Mouse (Mus musculus): ENCODE data around the gene Col25a1. TPM values are rescaled to one million over a fixed set of nuclear protein-coding genes. Genes with fewer than 3 reads are reported as not detected.

Col25a1 gene
- total and polyA plus RNA-seq, 2 experiments from 2014 or later: 10.6 to 28.0 TPM

DNA sequence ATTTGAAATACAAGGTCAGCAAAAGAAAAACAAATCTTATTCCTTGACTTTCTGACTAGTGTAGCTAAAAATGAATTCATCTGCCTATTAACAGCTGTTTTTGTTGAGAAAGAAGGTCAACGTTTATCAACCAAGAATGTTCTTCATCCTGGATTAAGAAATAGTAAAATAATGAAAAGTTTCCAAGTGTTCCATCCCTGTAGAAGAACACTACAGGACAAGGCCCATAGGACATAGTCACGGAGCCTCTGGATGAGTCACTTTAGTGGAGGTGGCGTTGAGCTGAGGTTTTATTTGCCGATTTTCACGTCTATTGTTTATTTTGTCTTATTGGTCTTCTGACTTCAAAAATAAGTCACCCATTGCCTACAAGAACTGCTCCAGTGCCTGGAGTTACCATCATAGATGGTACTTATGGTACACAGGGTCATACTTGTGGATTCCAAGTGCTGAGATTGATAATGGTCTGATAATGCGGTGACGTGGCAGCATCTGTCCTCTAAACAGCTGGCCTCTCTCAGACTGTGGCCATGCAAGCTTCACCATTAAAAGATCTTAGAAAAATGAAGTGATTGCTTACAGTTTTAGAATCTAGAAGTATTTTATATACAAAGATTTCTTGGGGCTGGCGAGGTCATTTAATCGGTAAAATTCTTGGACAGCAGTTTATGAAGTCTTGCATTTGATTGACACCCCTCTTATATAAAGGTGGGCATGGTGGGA, 198.7 kb downstream of the Col25a1 start:
- no peak for ATAC-seq (ENCODE audit: low FRiP score)
- H3K4me3 ChIP-seq (ENCODE audit: low read depth, low read length): no peak overlapping the region
- no peaks in the 10 kb centered on the region for H3K36me3 ChIP-seq (ENCODE audit: insufficient read depth, low read length)
- H3K9me3 ChIP-seq (ENCODE audit: low read length): no peaks in the 10 kb centered on the region
- H3K4me2 ChIP-seq (ENCODE audit: low read depth, low read length, poor library complexity, severe bottlenecking): no peak overlapping the region
- no peaks in the 10 kb centered on the region for H3K27me3 ChIP-seq (ENCODE audit: insufficient read depth, low read length)
- no peak for TF ChIP-seq CTCF (IDR thresholded peaks at IDR 0.05)
- no peaks in the 10 kb centered on the region for H3K4me1 ChIP-seq (ENCODE audit: insufficient read depth, low read length)
- WGBS: 96% methylated on average over 9 of the region's 9 CpGs
- DNase-seq (ENCODE audit: low spot score): no peak
- H3K27ac ChIP-seq (ENCODE audit: low read depth, low read length): no peak overlapping the region
- H3K9ac ChIP-seq (replicated peaks; ENCODE audit: low read length, poor library complexity, severe bottlenecking): no peak overlapping the region

DNA sequence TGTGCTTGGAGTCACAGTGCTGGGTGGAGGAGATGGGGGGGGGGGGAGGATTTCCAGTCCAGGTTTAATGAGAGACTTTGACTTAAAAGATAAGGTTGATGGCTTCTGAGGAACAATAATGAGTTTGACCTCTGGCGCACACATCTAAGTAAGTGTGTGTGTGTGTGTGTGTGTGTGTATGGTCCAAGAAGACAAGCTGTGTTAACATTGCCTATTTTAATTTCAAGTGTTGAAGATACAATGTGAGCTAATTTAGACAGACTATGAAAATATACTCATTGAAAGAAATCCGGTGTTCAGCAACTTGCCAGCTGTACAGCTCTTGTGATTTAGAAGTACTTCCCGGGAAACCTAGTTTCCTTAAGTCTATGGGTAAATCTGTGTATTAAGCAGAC, 199.3 kb downstream of the Col25a1 start:
- Histone ChIP-seq H3K9me3 (ENCODE audit: low read length) (no peaks in the 10 kb centered on the region), H3K4me2 (ENCODE audit: low read depth, low read length, poor library complexity, severe bottlenecking) (no peak overlapping the region), H3K4me3 (ENCODE audit: low read depth, low read length) (no peak overlapping the region), H3K36me3 (ENCODE audit: insufficient read depth, low read length) (no peaks in the 10 kb centered on the region), H3K4me1 (ENCODE audit: insufficient read depth, low read length) (no peaks in the 10 kb centered on the region), H3K27ac (ENCODE audit: low read depth, low read length) (no peak overlapping the region), H3K9ac (replicated peaks; ENCODE audit: low read length, poor library complexity, severe bottlenecking) (no peak overlapping the region), H3K27me3 (ENCODE audit: insufficient read depth, low read length) (no peaks in the 10 kb centered on the region)
- 89% methylated on average over 3 of the region's 3 CpGs for WGBS
- DNase-seq (ENCODE audit: low spot score) (no peak), ATAC-seq (ENCODE audit: low FRiP score) (no peak)
- no peak for TF ChIP-seq CTCF (IDR thresholded peaks at IDR 0.05)

DNA sequence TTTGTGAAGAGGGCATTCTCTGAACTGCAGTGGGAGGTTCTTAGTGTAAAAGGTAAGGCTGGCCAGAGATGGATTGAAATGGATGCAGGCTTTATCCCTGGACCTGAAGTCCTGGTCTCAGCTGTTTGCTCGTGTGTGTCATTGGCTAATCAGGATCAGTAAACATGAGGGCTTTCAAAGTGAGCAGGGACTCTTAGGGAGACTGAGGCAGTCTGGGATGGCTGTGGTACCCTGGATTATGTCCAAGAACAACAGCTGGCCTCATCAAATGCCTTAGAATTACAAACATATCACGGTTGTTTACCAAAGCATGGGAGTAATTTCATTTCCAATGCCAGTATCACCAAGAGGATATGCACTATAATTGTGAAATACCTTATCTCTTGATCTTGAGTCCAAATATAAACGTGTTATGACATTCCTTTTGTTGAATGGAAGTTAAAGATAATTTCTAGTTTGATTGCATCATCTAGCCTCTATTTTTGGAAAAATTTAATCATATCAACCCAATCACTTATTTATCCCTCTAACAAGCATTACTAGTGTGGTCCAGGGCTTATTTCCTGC, 201.1 kb downstream of the Col25a1 start:
- WGBS: 58% methylated on average over 3 of the region's 3 CpGs
- Histone ChIP-seq H3K36me3 (ENCODE audit: insufficient read depth, low read length) (no peaks in the 10 kb centered on the region), H3K27ac (ENCODE audit: low read depth, low read length) (no peak overlapping the region), H3K9ac (replicated peaks; ENCODE audit: low read length, poor library complexity, severe bottlenecking) (no peak overlapping the region), H3K4me3 (ENCODE audit: low read depth, low read length) (no peak overlapping the region), H3K4me2 (ENCODE audit: low read depth, low read length, poor library complexity, severe bottlenecking) (no peak overlapping the region), H3K4me1 (ENCODE audit: insufficient read depth, low read length) (no peaks in the 10 kb centered on the region), H3K27me3 (ENCODE audit: insufficient read depth, low read length) (no peaks in the 10 kb centered on the region), H3K9me3 (ENCODE audit: low read length) (no peaks in the 10 kb centered on the region)
- DNase-seq (ENCODE audit: low spot score): no peak
- ATAC-seq (ENCODE audit: low FRiP score): no peak
- TF ChIP-seq CTCF (IDR thresholded peaks at IDR 0.05): no peak

DNA sequence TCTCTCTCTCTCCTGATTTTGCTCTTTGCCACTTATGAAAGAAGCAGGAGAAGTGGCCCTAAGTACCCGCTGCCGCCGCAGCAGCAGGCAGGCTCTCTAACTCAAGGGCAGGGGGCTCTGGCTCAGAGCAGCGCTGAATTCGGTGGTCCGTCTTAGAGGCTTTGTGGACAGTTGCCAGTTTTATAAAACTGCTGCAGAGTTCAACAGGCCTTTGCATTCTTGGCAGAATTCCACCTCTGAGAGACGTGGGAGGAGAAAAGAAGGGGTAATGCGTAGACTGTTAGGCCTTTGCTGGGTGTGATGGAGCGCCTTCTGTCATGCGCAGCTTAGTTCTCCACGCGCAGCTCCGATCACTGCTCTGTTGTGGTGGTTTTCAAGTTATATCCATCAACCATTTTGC, 206.6 kb downstream of the Col25a1 start:
- Histone ChIP-seq H3K9ac (replicated peaks; ENCODE audit: low read length, poor library complexity, severe bottlenecking) (no peak overlapping the region), H3K36me3 (ENCODE audit: insufficient read depth, low read length) (no peaks in the 10 kb centered on the region), H3K27me3 (ENCODE audit: insufficient read depth, low read length) (no peaks in the 10 kb centered on the region), H3K9me3 (ENCODE audit: low read length) (no peaks in the 10 kb centered on the region), H3K4me1 (ENCODE audit: insufficient read depth, low read length) (no peaks in the 10 kb centered on the region), H3K4me3 (ENCODE audit: low read depth, low read length) (peak overlapping the region; percentile 18; the same call in 1 of the 2 replicates), H3K27ac (ENCODE audit: low read depth, low read length) (no peak overlapping the region), H3K4me2 (ENCODE audit: low read depth, low read length, poor library complexity, severe bottlenecking) (peak overlapping the region; percentile 36)
- ATAC-seq (ENCODE audit: low FRiP score): 0 out of 2 replicates have a peak, but pooled peaks have one; percentile 49
- peak; percentile 84 for DNase-seq (ENCODE audit: low spot score)
- no peak for TF ChIP-seq CTCF (IDR thresholded peaks at IDR 0.05)
- WGBS: 26% methylated on average over 13 of the region's 13 CpGs

DNA sequence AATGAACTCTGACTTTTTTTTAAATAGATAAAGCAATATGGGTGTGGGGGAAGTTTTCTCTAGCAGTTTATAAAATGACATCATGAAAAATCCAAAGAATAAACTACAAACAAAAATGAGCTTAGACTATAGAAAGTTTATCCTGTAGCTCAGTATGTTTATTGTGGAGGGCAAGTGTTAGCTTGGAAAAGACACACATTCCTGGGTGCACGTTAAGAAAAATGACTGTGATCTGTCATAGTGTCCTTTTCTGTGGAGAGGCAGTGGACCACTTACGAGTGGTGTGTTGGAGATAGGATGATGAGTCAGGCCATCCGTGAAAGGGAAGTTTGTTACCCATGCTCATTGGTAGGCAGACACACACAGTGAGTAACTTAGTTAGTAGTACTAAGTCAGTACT, 207.1 kb downstream of the Col25a1 start:
- TF ChIP-seq CTCF (IDR thresholded peaks at IDR 0.05): no peak
- H3K27ac ChIP-seq (ENCODE audit: low read depth, low read length): no peak overlapping the region
- 76% methylated on average over 3 of the region's 3 CpGs for WGBS
- no peak overlapping the region for H3K4me2 ChIP-seq (ENCODE audit: low read depth, low read length, poor library complexity, severe bottlenecking)
- H3K27me3 ChIP-seq (ENCODE audit: insufficient read depth, low read length): no peaks in the 10 kb centered on the region
- no peaks in the 10 kb centered on the region for H3K36me3 ChIP-seq (ENCODE audit: insufficient read depth, low read length)
- no peaks in the 10 kb centered on the region for H3K4me1 ChIP-seq (ENCODE audit: insufficient read depth, low read length)
- DNase-seq (ENCODE audit: low spot score): no peak
- no peak overlapping the region for H3K9ac ChIP-seq (replicated peaks; ENCODE audit: low read length, poor library complexity, severe bottlenecking)
- no peak overlapping the region for H3K4me3 ChIP-seq (ENCODE audit: low read depth, low read length)
- ATAC-seq (ENCODE audit: low FRiP score): no peak
- H3K9me3 ChIP-seq (ENCODE audit: low read length): no peaks in the 10 kb centered on the region

DNA sequence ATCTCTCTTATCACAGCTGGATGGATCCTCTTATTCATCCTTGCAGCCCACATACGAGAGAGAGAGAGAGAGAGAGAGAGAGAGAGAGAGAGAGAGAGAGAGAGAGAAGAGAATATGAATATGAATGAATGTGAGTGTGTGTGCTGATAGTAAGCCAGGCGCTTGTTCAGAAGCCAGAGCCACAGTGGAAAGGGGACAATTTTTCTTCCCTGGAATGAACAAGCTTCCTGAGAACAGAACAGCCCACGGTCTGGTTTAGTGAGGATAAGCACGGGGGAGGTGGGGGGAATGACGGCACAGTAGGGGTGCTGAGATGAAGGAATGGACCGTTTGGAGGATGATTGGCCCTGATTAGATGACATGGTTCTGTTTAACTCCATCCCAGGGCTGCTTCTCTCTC, 218.9 kb downstream of the Col25a1 start:
- 43% methylated on average over 6 of the region's 6 CpGs for WGBS
- ATAC-seq (ENCODE audit: low FRiP score) (no peak), DNase-seq (ENCODE audit: low spot score) (no peak)
- Histone ChIP-seq H3K9me3 (ENCODE audit: low read length) (no peaks in the 10 kb centered on the region), H3K36me3 (ENCODE audit: insufficient read depth, low read length) (no peaks in the 10 kb centered on the region), H3K4me2 (ENCODE audit: low read depth, low read length, poor library complexity, severe bottlenecking) (no peak overlapping the region), H3K27me3 (ENCODE audit: insufficient read depth, low read length) (no peaks in the 10 kb centered on the region), H3K4me3 (ENCODE audit: low read depth, low read length) (no peak overlapping the region), H3K4me1 (ENCODE audit: insufficient read depth, low read length) (no peaks in the 10 kb centered on the region), H3K9ac (replicated peaks; ENCODE audit: low read length, poor library complexity, severe bottlenecking) (no peak overlapping the region), H3K27ac (ENCODE audit: low read depth, low read length) (no peak overlapping the region)
- no peak for TF ChIP-seq CTCF (IDR thresholded peaks at IDR 0.05)
